8 mouse cellular contexts compared by ENCODE assay signal in genomic region chr10:81232580-81233225, GRCm38 (mm10). TPM values are rescaled to one million over a fixed set of nuclear protein-coding genes. Genes with fewer than 3 reads are reported as not detected.
A peak's percentile ranks its signal among the peaks of the same experiment; 100 is the strongest.
DNase-seq lines count a peak whose midpoint lies in the region; ATAC-seq and TF ChIP-seq lines count a peak whose summit lies in the region.

Gene Zfr2, plus strand, starts transcription at chr10:81233155.

- H3K79me2 ChIP-seq in CH12.LX (replicated peaks; ENCODE audit: control insufficient read depth, extremely low read depth, insufficient read depth, poor library complexity, severe bottlenecking), result no peaks in the 10 kb centered on the region

- H3K36me3 ChIP-seq in CH12.LX (replicated peaks in 1 of 2; ENCODE audit: control insufficient read depth in 1 of 2, insufficient read depth in 1 of 2, low read length in 1 of 2), result peaks cover 0 to 33% of the 10 kb centered on the region in 2 experiments
- H3K36me3 ChIP-seq in forebrain, embryonic 11.5 days (ENCODE audit: control insufficient read depth, insufficient read depth, low read length), result no peaks in the 10 kb centered on the region
- no peaks in the 10 kb centered on the region for H3K36me3 ChIP-seq in heart, embryonic 16.5 days (ENCODE audit: control insufficient read depth, insufficient read depth)
- H3K36me3 ChIP-seq in liver, embryonic 15.5 days (replicated peaks), result no peaks in the 10 kb centered on the region
- no peaks in the 10 kb centered on the region for H3K36me3 ChIP-seq in neural tube, embryonic 12.5 days

- peak within 1 kb of the TSS; percentile 76 for H3K4me2 ChIP-seq in CH12.LX (ENCODE audit: insufficient read depth, low read depth, poor library complexity, severe bottlenecking)
- peak within 1 kb of the TSS; percentile 56 for H3K4me2 ChIP-seq in forebrain, embryonic 11.5 days (ENCODE audit: low read depth, low read length, severe bottlenecking)
- peak within 1 kb of the TSS; percentile 75 for H3K4me2 ChIP-seq in heart, embryonic 16.5 days (ENCODE audit: low read depth, low read length)
- peak within 1 kb of the TSS; percentile 87 for H3K4me2 ChIP-seq in liver, embryonic 15.5 days
- H3K4me2 ChIP-seq in neural tube, embryonic 12.5 days (replicated peaks), result peak within 1 kb of the TSS; percentile 86

- dilution Hi-C loops in CH12.LX (cut with MboI; ENCODE audit: extremely low pct_ligation_motif_present, extremely low pct_unique_long_range_greater_than_20kb, low sequenced_read_pairs), result no loop called here

- TF ChIP-seq RAD21 in CH12.LX (IDR thresholded peaks at IDR 0.05; ENCODE audit: low read depth, low read length), result no peak

- H3K9me3 ChIP-seq in CH12.LX (replicated peaks; ENCODE audit: low read length), result no peaks in the 10 kb centered on the region
- no peaks in the 10 kb centered on the region for H3K9me3 ChIP-seq in forebrain, embryonic 11.5 days (ENCODE audit: control insufficient read depth, low read length)
- no peaks in the 10 kb centered on the region for H3K9me3 ChIP-seq in heart, embryonic 16.5 days (replicated peaks; ENCODE audit: control insufficient read depth, low read length)
- no peaks in the 10 kb centered on the region for H3K9me3 ChIP-seq in liver, embryonic 15.5 days (replicated peaks)
- H3K9me3 ChIP-seq in neural tube, embryonic 12.5 days, result no peaks in the 10 kb centered on the region

- peak; percentile 72 for TF ChIP-seq POLR2A in CH12.LX (IDR thresholded peaks at IDR 0.05; ENCODE audit: low read depth, low read length)

- no peak for TF ChIP-seq EP300 in CH12.LX (IDR thresholded peaks at IDR 0.05; ENCODE audit: low read length)

- peaks cover 14 to 17% of the 10 kb centered on the region in 2 experiments for H3K4me1 ChIP-seq in CH12.LX (ENCODE audit: control insufficient read depth in 1 of 2, insufficient read depth in 2 of 2)
- H3K4me1 ChIP-seq in forebrain, embryonic 11.5 days (replicated peaks; ENCODE audit: control insufficient read depth, insufficient read depth, low read length), result peaks cover 7% of the 10 kb centered on the region; the same call in 1 of the 2 replicates
- 0 out of 2 replicates have a peak, but pooled peaks cover 12% of the 10 kb centered on the region for H3K4me1 ChIP-seq in heart, embryonic 16.5 days (ENCODE audit: control insufficient read depth, insufficient read depth, low read length)
- peaks cover 18% of the 10 kb centered on the region for H3K4me1 ChIP-seq in liver, embryonic 15.5 days (replicated peaks)
- peaks cover 30% of the 10 kb centered on the region for H3K4me1 ChIP-seq in neural tube, embryonic 12.5 days

- no peak for TF ChIP-seq CTCF in CH12.LX (conservative IDR thresholded peaks at IDR 0.05 in 1 of 2, IDR thresholded peaks at IDR 0.05 in 1 of 2; ENCODE audit: low read depth in 2 of 2, low read length in 2 of 2)

- peak within 1 kb of the TSS; percentile 80 for H3K9ac ChIP-seq in CH12.LX (ENCODE audit: insufficient read depth, low read depth)
- H3K9ac ChIP-seq in forebrain, embryonic 11.5 days (ENCODE audit: low read length), result peak within 1 kb of the TSS; percentile 78
- peak within 1 kb of the TSS; percentile 88 for H3K9ac ChIP-seq in heart, embryonic 16.5 days (ENCODE audit: low read length)
- peak within 1 kb of the TSS; percentile 57 for H3K9ac ChIP-seq in liver, embryonic 15.5 days
- peak within 1 kb of the TSS; percentile 84 for H3K9ac ChIP-seq in neural tube, embryonic 12.5 days

- peak; percentile 97 for DNase-seq in CH12.LX (ENCODE audit: extremely low read depth)
- peak; percentile 86 for DNase-seq in c-Kit-positive CD71-positive TER-119-negative erythroid progenitor cells, embryonic 14.5 days (ENCODE audit: low read depth)
- DNase-seq in forebrain, embryonic 11.5 days (ENCODE audit: low spot score), result peak; percentile 93
- peak; percentile 91 to 97 for DNase-seq in kidney, postnatal 36 days
- DNase-seq in telencephalon, adult 2 months (ENCODE audit: low read depth, low spot score), result peak; percentile 85

- peak; percentile 79 for ATAC-seq in forebrain, embryonic 11.5 days (replicated peaks; ENCODE audit: low FRiP score)
- peak; percentile 82 for ATAC-seq in heart, embryonic 16.5 days (replicated peaks; ENCODE audit: extremely low read depth, insufficient read depth, low FRiP score)
- ATAC-seq in liver, embryonic 15.5 days (ENCODE audit: insufficient read depth), result peak; percentile 73
- peak; percentile 65 for ATAC-seq in neural tube, embryonic 12.5 days (ENCODE audit: low FRiP score, low read depth)

- 8% methylated on average over 29 of the region's 29 CpGs for WGBS in forebrain, embryonic 11.5 days
- WGBS in heart, embryonic 16.5 days, result 7% methylated on average over 29 of the region's 29 CpGs
- WGBS in liver, embryonic 15.5 days (ENCODE audit: insufficient replicate concordance), result 6% methylated on average over 29 of the region's 29 CpGs
- 9% methylated on average over 29 of the region's 29 CpGs for WGBS in neural tube, embryonic 12.5 days

- in situ Hi-C loops in CH12.LX (cut with MboI; ENCODE audit: low pct_ligation_motif_present, low pct_unique_long_range_greater_than_20kb, low sequenced_read_pairs), result no loop called here

- H3K27ac ChIP-seq in CH12.LX (ENCODE audit: insufficient read depth, low read depth), result no peak within 1 kb of the TSS
- no peak within 1 kb of the TSS for H3K27ac ChIP-seq in forebrain, embryonic 11.5 days (ENCODE audit: low read depth, low read length)
- 0 out of 2 replicates have a peak within 1 kb of the TSS, but pooled peaks have one; percentile 39 for H3K27ac ChIP-seq in heart, embryonic 16.5 days (ENCODE audit: low read length)
- peak within 1 kb of the TSS; percentile 53; the same call in 1 of the 2 replicates for H3K27ac ChIP-seq in liver, embryonic 15.5 days (replicated peaks)
- H3K27ac ChIP-seq in neural tube, embryonic 12.5 days, result no peak within 1 kb of the TSS

- peak within 1 kb of the TSS; percentile 65 to 83 (median 73) for H3K4me3 ChIP-seq in CH12.LX (replicated peaks in 1 of 3; ENCODE audit: low read depth in 2 of 3, low read length in 2 of 3, poor library complexity in 1 of 3)
- peak within 1 kb of the TSS; percentile 75 for H3K4me3 ChIP-seq in forebrain, embryonic 11.5 days (ENCODE audit: low read depth, low read length)
- H3K4me3 ChIP-seq in heart, embryonic 16.5 days (ENCODE audit: low read length), result peak within 1 kb of the TSS; percentile 85
- H3K4me3 ChIP-seq in liver, embryonic 15.5 days (replicated peaks), result peak within 1 kb of the TSS; percentile 69
- peak within 1 kb of the TSS; percentile 79 for H3K4me3 ChIP-seq in neural tube, embryonic 12.5 days

- H3K27me3 ChIP-seq in CH12.LX (replicated peaks), result peaks cover 16% of the 10 kb centered on the region
- no peaks in the 10 kb centered on the region; the same call in 1 of the 2 replicates for H3K27me3 ChIP-seq in forebrain, embryonic 11.5 days (ENCODE audit: control insufficient read depth, insufficient read depth, low read length)
- peaks cover 16% of the 10 kb centered on the region for H3K27me3 ChIP-seq in heart, embryonic 16.5 days (ENCODE audit: control insufficient read depth, insufficient read depth, low read length)
- H3K27me3 ChIP-seq in liver, embryonic 15.5 days, result peaks cover 74% of the 10 kb centered on the region
- peaks cover 15% of the 10 kb centered on the region; the same call in 1 of the 2 replicates for H3K27me3 ChIP-seq in neural tube, embryonic 12.5 days (replicated peaks)

TF ChIP-seq in CH12.LX, 34 proteins besides CTCF, POLR2A, EP300 and RAD21:
- TF ChIP-seq TCF12 (IDR thresholded peaks at IDR 0.05; ENCODE audit: low read depth, low read length), result peak; percentile 51; the same call in 1 of the 2 replicates
- TF ChIP-seq NELFE (IDR thresholded peaks at IDR 0.05; ENCODE audit: low read depth, low read length), result peak; percentile 47; the same call in 1 of the 2 replicates
- peak; percentile 93 for TF ChIP-seq MAX (IDR thresholded peaks at IDR 0.05; ENCODE audit: low read length)
- peak; percentile 97 for TF ChIP-seq MYC (IDR thresholded peaks at IDR 0.05; ENCODE audit: low read depth, low read length)
- no peak for TF ChIP-seq JUN (IDR thresholded peaks at IDR 0.05; ENCODE audit: insufficient read depth, low read depth, low read length)
- peak; percentile 60 for TF ChIP-seq ELF1 (IDR thresholded peaks at IDR 0.05; ENCODE audit: low read depth, low read length)
- peak; percentile 66 for TF ChIP-seq USF2 (conservative IDR thresholded peaks at IDR 0.05; ENCODE audit: low read depth, low read length)
- no peak for TF ChIP-seq GABPA (IDR thresholded peaks at IDR 0.05; ENCODE audit: insufficient replicate concordance, low read depth, low read length)
- TF ChIP-seq JUND (conservative IDR thresholded peaks at IDR 0.05; ENCODE audit: low read depth, low read length), result no peak
- peak; percentile 89 for TF ChIP-seq BHLHE40 (IDR thresholded peaks at IDR 0.05; ENCODE audit: low read depth, low read length)
- peak; percentile 63 for TF ChIP-seq USF1 (IDR thresholded peaks at IDR 0.05; ENCODE audit: low read depth, low read length)
- TF ChIP-seq NRF1 (IDR thresholded peaks at IDR 0.05; ENCODE audit: low read depth, low read length), result peak; percentile 50; the same call in 1 of the 2 replicates
- 0 out of 2 replicates have a peak, but pooled peaks have one; percentile 11 for TF ChIP-seq HCFC1 (IDR thresholded peaks at IDR 0.05; ENCODE audit: low read depth, low read length)
- peak; percentile 38; the same call in 1 of the 2 replicates for TF ChIP-seq MAZ (IDR thresholded peaks at IDR 0.05; ENCODE audit: low read depth, low read length)
- TF ChIP-seq ZC3H11A (IDR thresholded peaks at IDR 0.05; ENCODE audit: low read depth, low read length), result no peak
- peak; percentile 69; the same call in 1 of the 2 replicates for TF ChIP-seq MXI1 (IDR thresholded peaks at IDR 0.05; ENCODE audit: low read depth, low read length)
- TF ChIP-seq POLR2AphosphoS2 (IDR thresholded peaks at IDR 0.05; ENCODE audit: low read depth, low read length), result 0 out of 2 replicates have a peak, but pooled peaks have one; percentile 72
- peak; percentile 43; the same call in 1 of the 2 replicates for TF ChIP-seq SIN3A (IDR thresholded peaks at IDR 0.05; ENCODE audit: low read length)
- TF ChIP-seq TBP (conservative IDR thresholded peaks at IDR 0.05; ENCODE audit: low read depth, low read length), result 0 out of 2 replicates have a peak, but pooled peaks have one; percentile 26

RNA-seq across cellular contexts. Expression of gene Zfr2, which starts in this region (rescaled TPM):
- total RNA-seq in CH12.LX (2012; rRNA removed) (5.5 and 13.5 TPM in 2 replicates), CH12.LX (2014; rRNA removed) (1.0 and 1.2 TPM in 2 replicates)
- polyA plus RNA-seq in CH12.LX (2012; ENCODE audit: insufficient read length, low read depth), result 2.4 and 2.7 TPM in 2 replicates
- polyA plus RNA-seq in forebrain, embryonic 11.5 days (2014; fragmentation: Nextera tagmentation; extraction: Ambion mirVana), result 5.3 and 6.4 TPM in 2 replicates
- 5.0 and 6.2 TPM in 2 replicates for polyA plus RNA-seq in heart, embryonic 16.5 days (2015; fragmentation: Nextera tagmentation; extraction: Ambion mirVana)
- polyA plus RNA-seq in liver, embryonic 15.5 days (2015; fragmentation: Nextera tagmentation; extraction: Ambion mirVana), result 0.31 TPM in 2 replicates
- 16.0 and 18.2 TPM in 2 replicates for polyA plus RNA-seq in neural tube, embryonic 12.5 days (2016; fragmentation: Nextera tagmentation; extraction: Ambion mirVana)

Comparison
In these comparisons a context has a peak if more than half of its experiments do, and no peak if none do; other contexts are left out.
1. Peak in ATAC-seq, H3K4me3 ChIP-seq, H3K27ac ChIP-seq, H3K9ac ChIP-seq and H3K4me2 ChIP-seq in liver, embryonic 15.5 days; RNA of the gene not detected or under 1 TPM.